Mouse (Mus musculus) heart, postnatal 25 days (tissue): ENCODE data around the gene Tuba1b. TPM values are rescaled to one million over a fixed set of nuclear protein-coding genes. Genes with fewer than 3 reads are reported as not detected.
"Not testable (repeated sequence)": the region's sequence is repeated elsewhere in the genome, so short reads cannot be mapped to it uniquely, and the experiment has no call there.

Experiments
- DNase-seq: peaks from one replicate; pipeline ENCODE4 v3.0.0; 2022; ENCODE audit warnings: low spot score
- intact Hi-C: fragments of 180-260 bp; cut with DNase I; formaldehyde crosslinking; loops from one replicate; pipeline ENCODE4 v1.15.1; 2025
- total RNA-seq, 2 experiments: library from RNA; stranded (reverse); gene quantifications; 2 replicates each; pipeline ENCODE4 v1.2.3; 2021

The Tuba1b gene
- total RNA-seq, 2 experiments from 2014 or later = 163 to 175 TPM

GRCm38 (mm10) chr15:98928598-98929240 is 5.6 kb downstream of the Tuba1b start:
- DNase-seq = peak; percentile 42
- intact Hi-C loops = loop anchor here (1.0 to 2.0 kb wide), 2 partner anchors 36 to 51 kb away; no protein-coding TSS in a partner anchor

DNA sequence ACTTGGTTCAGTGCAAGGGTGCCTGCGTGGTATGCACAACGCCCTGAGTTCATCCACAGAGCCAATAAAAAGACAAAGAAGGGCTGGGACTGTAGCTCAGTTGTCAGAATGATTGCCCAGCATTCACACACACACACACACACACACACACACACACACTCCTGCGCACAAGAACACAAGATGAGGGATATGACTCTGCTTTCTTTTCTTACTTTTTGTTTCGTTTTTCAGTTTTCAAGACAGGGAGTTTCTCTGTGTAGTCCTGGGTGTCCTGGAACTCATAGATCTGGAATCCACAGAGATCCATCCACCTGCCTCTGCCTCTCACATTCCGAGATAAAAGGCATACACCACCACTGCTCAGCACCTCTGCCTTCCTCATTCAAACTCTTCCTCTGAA is 6.8 kb downstream of the Tuba1b start:
- no peak for DNase-seq
- intact Hi-C loops = no loop called here

- intact Hi-C loops = no loop called here
- DNase-seq = no peak
Measured at GRCm38 (mm10) chr15:98924682-98925081, 9.7 kb downstream of the Tuba1b start.

DNA sequence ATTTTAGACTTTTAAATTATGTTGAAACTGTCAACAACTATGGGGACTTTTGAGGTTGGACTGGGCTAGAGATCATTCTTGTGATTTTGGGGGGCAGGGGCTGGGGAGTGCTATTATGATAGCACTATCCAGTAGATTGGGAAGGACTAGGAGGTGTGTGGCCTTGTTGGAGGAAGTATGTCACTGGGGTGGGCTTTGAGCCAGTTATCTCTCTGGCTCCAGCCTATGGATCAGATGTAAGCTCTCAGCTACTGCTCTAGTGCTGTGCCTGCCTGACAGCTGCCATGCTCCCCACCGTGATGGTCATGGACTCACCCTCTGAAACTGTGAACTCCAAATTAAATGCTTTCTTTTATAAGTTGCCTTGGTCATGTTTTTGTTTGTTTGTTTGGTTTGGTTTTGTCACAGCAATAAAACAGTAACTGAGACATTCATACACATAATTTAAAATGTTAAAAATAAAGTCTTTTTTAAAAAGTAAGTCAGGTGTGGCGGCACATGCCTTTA is 11.3 kb downstream of the Tuba1b start:
- no peak for DNase-seq
- intact Hi-C loops = no loop called here

DNA sequence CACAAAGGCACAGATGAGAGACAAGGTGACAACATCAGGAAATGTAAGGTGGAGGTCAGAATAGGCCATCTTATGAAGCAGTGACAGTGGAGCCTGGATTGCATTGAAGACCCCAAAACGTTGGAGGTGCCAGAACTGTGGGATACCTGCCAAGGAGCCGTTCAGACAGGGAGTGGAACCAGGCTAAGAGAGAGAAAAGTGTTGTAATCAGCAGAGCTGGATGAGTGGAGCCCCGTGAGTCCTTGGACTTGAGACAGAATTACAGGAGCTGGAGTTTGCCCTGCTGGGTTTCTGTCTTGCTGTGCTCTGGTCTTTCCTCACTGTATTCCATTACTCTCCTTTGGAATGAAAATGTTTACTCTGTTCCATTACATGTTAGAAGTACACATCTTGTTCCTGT is 11.8 kb downstream of the Tuba1b start:
- no peak for DNase-seq
- intact Hi-C loops = no loop called here

DNA sequence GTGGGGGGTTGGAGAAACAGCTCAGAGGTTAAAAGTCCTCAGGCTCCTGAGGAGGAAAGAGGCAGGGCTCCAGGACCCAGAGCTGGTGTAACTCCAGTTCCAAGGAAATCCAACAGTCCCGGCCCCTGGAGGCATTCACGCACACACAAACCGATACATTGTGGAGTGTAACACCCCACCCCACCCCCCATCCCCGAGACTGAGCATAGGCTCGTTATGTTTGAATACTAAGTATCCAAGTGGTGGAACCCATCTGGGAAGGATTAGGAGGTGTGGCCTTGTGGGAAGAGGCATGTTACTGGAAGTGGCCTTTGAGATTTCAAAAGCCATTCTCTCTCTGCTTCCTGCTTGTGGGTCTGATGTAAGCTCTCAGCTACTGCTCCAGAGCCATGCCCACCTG is 12.9 kb downstream of the Tuba1b start:
- intact Hi-C loops = no loop called here
- DNase-seq = no peak

- not testable (repeated sequence) for DNase-seq
- intact Hi-C loops = loop anchor here (5.0 kb wide), 1 partner anchor 36 kb away; no protein-coding TSS in a partner anchor
Measured at GRCm38 (mm10) chr15:98918499-98918895, 15.9 kb downstream of the Tuba1b start.

- DNase-seq = peak; percentile 100
- intact Hi-C loops = loop anchor here (5.0 kb wide), 1 partner anchor 36 kb away; no protein-coding TSS in a partner anchor
Measured at GRCm38 (mm10) chr15:98917538-98918498, 16.5 kb downstream of the Tuba1b start, which contains the start of gene Lmbr1l. TSS of gene Lmbr1l (minus strand) at chr15:98918231.

DNA sequence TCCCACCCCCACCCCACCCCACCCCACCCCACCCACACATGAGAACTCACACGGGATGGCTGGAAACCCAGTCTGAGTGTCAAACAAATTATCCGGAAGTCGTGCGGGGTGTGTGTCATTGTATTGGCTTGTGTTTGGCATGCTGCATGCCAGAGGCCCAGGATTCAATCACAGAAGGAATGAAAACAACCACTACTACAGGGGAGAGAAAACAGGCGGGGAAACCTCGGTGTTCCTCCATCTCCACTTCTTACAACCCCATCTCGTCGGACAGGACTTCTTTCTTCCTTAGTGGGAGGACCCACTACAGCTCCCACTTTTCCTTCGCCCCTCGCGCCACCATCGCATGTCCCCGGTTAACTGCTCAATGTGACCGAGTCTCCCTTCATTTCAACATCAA is 17.3 kb downstream of the Tuba1b start:
- intact Hi-C loops = loop anchor here (5.0 kb wide), 1 partner anchor 35 kb away; no protein-coding TSS in a partner anchor
- no peak for DNase-seq

DNA sequence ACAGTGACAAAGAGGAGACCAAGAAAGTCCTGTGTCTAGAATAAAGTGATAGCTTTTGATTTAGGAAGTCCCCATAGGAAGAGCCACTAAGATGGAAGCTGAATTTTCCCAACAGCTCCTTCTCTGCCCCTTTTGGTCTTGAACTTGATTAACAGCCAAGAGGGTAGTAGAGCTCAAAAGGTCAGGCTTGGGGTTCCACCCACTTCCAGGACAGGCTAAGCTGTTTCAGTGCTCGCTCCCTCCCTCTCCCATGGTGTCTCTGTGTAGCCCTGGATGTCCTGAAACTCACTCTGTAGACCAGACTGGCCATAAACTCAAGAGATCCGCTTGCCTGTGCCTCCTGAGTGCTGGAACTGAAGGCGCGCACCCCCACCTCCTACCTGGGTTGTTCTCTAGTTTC is 18.3 kb downstream of the Tuba1b start:
- intact Hi-C loops = loop anchor here (5.0 kb wide), 1 partner anchor 34 kb away; no protein-coding TSS in a partner anchor
- no peak for DNase-seq

DNA sequence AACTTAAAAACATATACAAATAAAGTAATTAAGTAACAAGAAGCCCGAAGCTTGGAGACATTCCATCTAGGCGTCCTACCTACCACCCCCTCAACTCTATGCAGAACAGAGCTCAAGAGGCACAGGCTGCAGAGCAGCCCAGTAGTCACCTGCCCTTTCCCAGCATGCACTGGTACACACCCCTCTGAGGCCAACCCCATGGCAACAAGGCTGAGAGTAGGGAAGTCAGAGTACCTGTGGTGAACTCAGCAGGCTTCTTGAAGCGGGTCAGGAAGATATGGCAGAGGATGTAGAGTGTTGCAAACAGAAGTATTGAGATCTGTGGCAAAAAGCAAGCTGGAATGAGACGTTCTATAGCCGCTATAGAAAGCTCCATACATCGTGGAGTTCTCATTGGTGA is 19.5 kb downstream of the Tuba1b start:
- intact Hi-C loops = loop anchor here (5.0 kb wide), 1 partner anchor 33 kb away; no protein-coding TSS in a partner anchor
- no peak for DNase-seq

- DNase-seq = no peak
Measured at GRCm38 (mm10) chr15:98904692-98905091, 29.7 kb downstream of the Tuba1b start.

DNA sequence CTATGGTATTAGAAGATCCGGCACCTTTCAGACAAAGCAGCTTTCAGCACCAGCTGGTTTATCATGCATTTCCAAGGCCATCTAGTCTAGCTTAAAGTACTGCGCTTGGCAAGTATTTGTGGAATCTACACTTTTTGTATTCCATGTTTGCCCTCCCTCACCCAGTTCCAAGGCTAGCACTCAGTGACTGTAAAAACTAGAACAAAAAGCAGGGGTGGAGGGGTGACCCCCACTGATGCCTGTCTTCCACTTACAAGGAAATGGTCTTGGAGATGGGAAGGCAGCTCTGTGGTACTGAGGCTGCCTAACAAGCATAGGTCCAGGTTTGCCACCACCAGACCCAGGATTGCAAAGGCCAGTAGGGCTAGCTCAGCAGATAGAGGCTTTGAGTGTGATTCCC is 31.8 kb downstream of the Tuba1b start:
- intact Hi-C loops = no loop called here
- DNase-seq = no peak

More at GRCm38 (mm10) chr15:98904692-98905091, 29.7 kb downstream of the Tuba1b start:
- intact Hi-C loops = no loop called here

- no peak for DNase-seq
- intact Hi-C loops = no loop called here
Measured at GRCm38 (mm10) chr15:98901530-98901929, 32.8 kb downstream of the Tuba1b start.

DNA sequence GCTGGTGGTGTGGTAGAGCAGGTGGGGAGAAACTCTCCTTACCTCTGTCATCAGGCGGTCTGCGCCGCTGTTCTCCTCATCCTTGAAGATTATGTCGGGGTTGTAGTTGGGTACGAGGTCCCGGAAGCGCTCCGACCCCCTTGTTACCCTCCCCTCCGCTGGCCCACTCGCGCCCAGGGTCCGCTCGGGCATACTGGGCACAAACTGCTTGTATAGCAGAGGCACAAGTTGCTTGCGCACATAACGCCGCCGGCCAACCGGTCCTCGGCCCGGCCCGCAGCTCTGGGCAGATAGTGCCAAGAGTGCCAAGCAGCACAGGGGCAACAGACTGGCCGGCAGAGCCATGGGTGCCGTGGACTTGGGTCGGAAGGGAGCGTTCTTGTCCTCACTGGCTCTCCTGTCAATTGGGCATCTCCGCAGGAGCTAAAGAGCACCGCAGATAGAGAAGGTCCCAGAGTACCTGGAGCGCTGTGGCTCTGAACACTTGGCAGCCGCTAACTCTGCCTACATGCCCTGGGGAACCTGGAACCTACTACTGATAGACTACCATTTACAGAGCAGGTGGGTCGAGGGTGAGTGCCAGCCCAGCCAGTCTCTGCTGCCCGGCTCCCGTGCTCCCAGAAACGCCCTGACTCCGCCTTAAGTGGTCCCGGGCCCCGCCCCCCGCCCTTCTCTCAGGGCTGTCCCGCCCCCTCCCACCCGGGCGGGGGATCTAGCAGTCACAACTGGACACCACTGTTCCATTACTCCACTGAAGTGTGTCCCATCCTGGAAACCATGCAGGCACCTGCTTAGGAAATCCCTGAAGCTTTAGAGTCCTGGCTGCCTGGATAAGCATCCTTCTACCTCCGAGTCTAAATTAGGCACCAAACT is 36.2 kb downstream of the Tuba1b start, which contains the start of gene Dhh:
Gene Dhh, minus strand, starts transcription at position 613 of the 873 bp plus-strand sequence.
- DNase-seq = no peak
- intact Hi-C loops = no loop called here

DNA sequence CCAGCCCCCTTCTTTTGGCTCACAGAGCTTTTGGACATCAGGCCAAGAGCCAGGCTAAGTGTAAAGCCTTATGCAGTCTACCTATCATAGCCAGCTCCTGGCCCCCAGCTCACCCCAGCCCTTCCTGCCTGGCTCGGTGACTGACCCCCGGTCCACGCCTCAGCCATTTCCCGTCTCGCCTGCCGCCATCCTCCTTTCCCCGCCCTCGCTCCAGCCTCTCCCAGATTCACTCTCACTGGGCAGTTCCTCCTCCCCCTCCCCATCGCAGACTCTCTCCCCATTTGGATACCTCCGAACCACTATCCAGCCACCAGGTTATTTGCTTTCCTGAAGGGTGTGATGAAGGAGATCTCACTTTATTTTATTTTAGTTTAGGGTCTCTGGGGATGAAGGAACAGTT is 36.9 kb downstream of the Tuba1b start:
- intact Hi-C loops = no loop called here
- DNase-seq = peak; percentile 39

DNA sequence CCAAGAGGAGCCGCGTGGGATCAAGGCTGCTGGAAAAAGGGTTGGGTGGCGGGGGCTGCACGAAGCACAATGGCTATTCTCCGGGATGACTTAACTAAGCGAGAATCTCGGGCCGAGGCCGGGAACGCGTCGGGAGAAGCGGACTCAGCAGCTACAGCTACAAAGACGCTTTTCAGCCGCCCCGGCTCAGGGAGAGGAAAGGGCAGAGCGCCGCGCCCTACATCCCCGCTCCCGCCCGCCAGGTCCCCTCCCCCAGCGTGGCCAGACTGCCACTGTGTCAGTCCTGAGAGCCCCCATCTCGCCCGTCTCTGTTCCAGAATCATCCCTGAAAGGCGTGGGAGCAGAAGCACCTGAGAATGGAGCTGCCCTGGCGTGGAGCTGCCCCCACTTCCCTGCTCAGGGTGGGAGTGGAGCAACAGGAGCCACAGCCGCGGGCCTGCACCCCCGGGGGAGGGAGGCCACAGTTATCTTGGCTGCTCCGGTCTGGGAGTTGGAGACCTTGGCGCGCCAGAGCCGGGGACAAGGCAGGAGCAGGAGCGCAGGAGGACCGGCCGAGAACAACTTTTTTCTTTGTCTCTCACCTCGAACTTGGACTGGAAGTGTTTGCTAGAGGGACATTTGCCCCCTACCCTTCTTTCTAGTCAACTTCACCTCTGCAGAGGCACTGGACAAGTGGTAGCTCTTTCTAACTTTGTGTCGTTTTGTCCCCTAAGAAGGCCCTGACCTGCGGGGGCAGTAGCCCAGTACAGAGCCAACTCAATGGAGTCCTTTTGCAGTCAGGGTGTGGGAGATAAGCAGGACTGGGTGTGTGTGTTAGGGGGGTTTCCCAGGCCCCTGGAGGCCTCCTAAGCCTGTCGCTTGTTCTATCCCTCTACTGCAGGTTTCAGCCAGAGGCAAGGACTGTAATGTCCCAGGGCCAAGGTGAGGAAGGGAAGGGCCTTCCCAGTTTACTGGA is 38.5 kb downstream of the Tuba1b start:
- intact Hi-C loops = no loop called here
- no peak for DNase-seq
